Mouse (Mus musculus) midbrain, embryonic 14.5 days (tissue): ENCODE data around the gene Metap2. TPM values are rescaled to one million over a fixed set of nuclear protein-coding genes. Genes with fewer than 3 reads are reported as not detected.

ENCODE experiments used
- ATAC-seq: fragments of 200-750 bp; cut with Nextera tagmentation; 2 replicates; pipeline ENCODE4 v1.8.0; 2017; ENCODE audit warnings: moderate number of reproducible peaks, moderate library complexity; ENCODE audit not compliant: low FRiP score, low TSS enrichment
- DNase-seq: peaks from one replicate; pipeline ENCODE4 v3.0.0-alpha.2; 2015
- H3K27ac ChIP-seq: fragments of 300-500 bp; sonication (generic); replicated peaks from 2 replicates; pipeline ENCODE4 v1.5.1; 2014; ENCODE audit warnings: mild to moderate bottlenecking, low read depth, low read length, moderate library complexity
- H3K27me3 ChIP-seq: fragments of 300-500 bp; sonication (generic); 2 replicates; pipeline ENCODE4 v1.6.1; 2014; ENCODE audit warnings: low read length, control low read depth, mixed read lengths; ENCODE audit not compliant: control insufficient read depth, insufficient read depth
- H3K36me3 ChIP-seq: fragments of 300-500 bp; sonication (generic); 2 replicates; pipeline ENCODE4 v1.6.1; 2014; ENCODE audit warnings: low read length, control low read depth; ENCODE audit not compliant: control insufficient read depth, insufficient read depth
- H3K4me1 ChIP-seq: fragments of 300-500 bp; sonication (generic); 2 replicates; pipeline ENCODE4 v1.6.1; 2014; ENCODE audit warnings: mild to moderate bottlenecking, antibody characterized with exemption, low read length, control low read depth; ENCODE audit not compliant: control insufficient read depth, insufficient read depth
- H3K4me2 ChIP-seq: fragments of 300-500 bp; sonication (generic); 2 replicates; pipeline ENCODE4 v1.6.1; 2014; ENCODE audit warnings: mild to moderate bottlenecking, low read length, moderate library complexity
- H3K4me3 ChIP-seq: fragments of 300-500 bp; sonication (generic); replicated peaks from 2 replicates; pipeline ENCODE4 v1.5.1; 2014; ENCODE audit warnings: low read depth, low read length
- H3K9ac ChIP-seq: fragments of 300-500 bp; sonication (generic); replicated peaks from 2 replicates; pipeline ENCODE4 v1.6.1; 2014; ENCODE audit warnings: mild to moderate bottlenecking, low read length, moderate library complexity
- H3K9me3 ChIP-seq: fragments of 300-500 bp; sonication (generic); 2 replicates; pipeline ENCODE4 v1.6.1; 2016; ENCODE audit warnings: low read length, control low read depth, mixed read lengths; ENCODE audit not compliant: control insufficient read depth
- WGBS: fragments of 180-500 bp; shearing (Covaris S2); extraction: QIAGEN DNeasy Blood & Tissue Kit; methylation state at CpG from one replicate; pipeline ENCODE4 v1.1.7; 2014; 5-methylcytosine and 5-hydroxymethylcytosine counted together
- polyA plus RNA-seq: library from polyadenylated mRNA; unstranded; fragments of >200 nt; fragmentation: Nextera tagmentation; extraction: Ambion mirVana; gene quantifications from 2 replicates; pipeline ENCODE4 v1.2.1, GENCODE M21; 2014

Metap2 gene
- polyA plus RNA-seq, 1 experiment from 2014 or later = 173 TPM

- Histone ChIP-seq H3K9ac (no peak overlapping the region), H3K27me3 (no peaks in the 10 kb centered on the region), H3K4me1 (no peaks in the 10 kb centered on the region), H3K4me3 (no peak overlapping the region), H3K36me3 (no peaks in the 10 kb centered on the region), H3K27ac (no peak overlapping the region), H3K4me2 (no peak overlapping the region), H3K9me3 (no peaks in the 10 kb centered on the region)
- DNase-seq = no peak
- WGBS = 44% methylated on average over 11 of the region's 11 CpGs
- ATAC-seq = no peak
Observed at GRCm38 (mm10) chr10:93915531-93916275, 18.8 kb upstream of the Metap2 start.

GRCm38 (mm10) chr10:93913525-93913924, 16.6 kb upstream of the Metap2 start:
- Histone ChIP-seq H3K4me3 (no peak overlapping the region), H3K36me3 (no peaks in the 10 kb centered on the region), H3K4me1 (no peaks in the 10 kb centered on the region), H3K9ac (no peak overlapping the region), H3K9me3 (no peaks in the 10 kb centered on the region), H3K4me2 (no peak overlapping the region), H3K27me3 (no peaks in the 10 kb centered on the region), H3K27ac (no peak overlapping the region)
- WGBS = 73% methylated on average over 5 of the region's 5 CpGs
- no peak for DNase-seq
- no peak for ATAC-seq

GRCm38 (mm10) chr10:93912917-93913316, 16.0 kb upstream of the Metap2 start:
- Histone ChIP-seq H3K27me3 (no peaks in the 10 kb centered on the region), H3K4me3 (no peak overlapping the region), H3K9me3 (no peaks in the 10 kb centered on the region), H3K36me3 (no peaks in the 10 kb centered on the region), H3K4me1 (no peaks in the 10 kb centered on the region), H3K4me2 (no peak overlapping the region), H3K9ac (no peak overlapping the region), H3K27ac (no peak overlapping the region)
- WGBS = 82% methylated on average over 1 of the region's 1 CpGs
- DNase-seq (no peak), ATAC-seq (no peak)

- DNase-seq (no peak), ATAC-seq (no peak)
- H3K4me2 ChIP-seq = no peak overlapping the region
- H3K9me3 ChIP-seq = no peaks in the 10 kb centered on the region
- H3K27ac ChIP-seq = no peak overlapping the region
- WGBS = 85% methylated on average over 5 of the region's 5 CpGs
- H3K36me3 ChIP-seq = no peaks in the 10 kb centered on the region
- H3K27me3 ChIP-seq = no peaks in the 10 kb centered on the region
- no peak overlapping the region for H3K4me3 ChIP-seq
- no peaks in the 10 kb centered on the region for H3K4me1 ChIP-seq
- no peak overlapping the region for H3K9ac ChIP-seq
Observed at GRCm38 (mm10) chr10:93912136-93912855, 15.4 kb upstream of the Metap2 start.

GRCm38 (mm10) chr10:93911326-93911725, 14.4 kb upstream of the Metap2 start:
- ATAC-seq (no peak), DNase-seq (no peak)
- Histone ChIP-seq H3K27ac (no peak overlapping the region), H3K36me3 (no peaks in the 10 kb centered on the region), H3K4me2 (no peak overlapping the region), H3K9me3 (no peaks in the 10 kb centered on the region), H3K9ac (no peak overlapping the region), H3K4me1 (no peaks in the 10 kb centered on the region), H3K27me3 (no peaks in the 10 kb centered on the region), H3K4me3 (no peak overlapping the region)
- 79% methylated on average over 5 of the region's 5 CpGs for WGBS

GRCm38 (mm10) chr10:93909811-93910446, 13.0 kb upstream of the Metap2 start:
- Histone ChIP-seq H3K4me3 (no peak overlapping the region), H3K27me3 (no peaks in the 10 kb centered on the region), H3K4me2 (no peak overlapping the region), H3K4me1 (no peaks in the 10 kb centered on the region), H3K9ac (no peak overlapping the region), H3K9me3 (no peaks in the 10 kb centered on the region), H3K27ac (no peak overlapping the region), H3K36me3 (no peaks in the 10 kb centered on the region)
- ATAC-seq (no peak), DNase-seq (no peak)
- 84% methylated on average over 5 of the region's 5 CpGs for WGBS

- no peaks in the 10 kb centered on the region for H3K4me1 ChIP-seq
- WGBS = 92% methylated on average over 1 of the region's 1 CpGs
- DNase-seq = no peak
- H3K9me3 ChIP-seq = no peaks in the 10 kb centered on the region
- H3K27me3 ChIP-seq = no peaks in the 10 kb centered on the region
- no peak overlapping the region for H3K4me2 ChIP-seq
- H3K27ac ChIP-seq = no peak overlapping the region
- H3K9ac ChIP-seq = no peak overlapping the region
- no peaks in the 10 kb centered on the region for H3K36me3 ChIP-seq
- H3K4me3 ChIP-seq = no peak overlapping the region
- ATAC-seq = no peak
Observed at GRCm38 (mm10) chr10:93909015-93909414, 12.1 kb upstream of the Metap2 start.

GRCm38 (mm10) chr10:93908540-93908939, 11.6 kb upstream of the Metap2 start:
- H3K9ac ChIP-seq = no peak overlapping the region
- no peaks in the 10 kb centered on the region for H3K4me1 ChIP-seq
- no peak overlapping the region for H3K27ac ChIP-seq
- no peaks in the 10 kb centered on the region for H3K9me3 ChIP-seq
- H3K36me3 ChIP-seq = no peaks in the 10 kb centered on the region
- ATAC-seq (no peak), DNase-seq (no peak)
- 94% methylated on average over 7 of the region's 7 CpGs for WGBS
- H3K4me2 ChIP-seq = no peak overlapping the region
- no peak overlapping the region for H3K4me3 ChIP-seq
- H3K27me3 ChIP-seq = no peaks in the 10 kb centered on the region
